Mouse (Mus musculus) E14TG2a.4 (cell line): ENCODE data around the gene Zyx.

Source experiments
- CTCF ChIP-seq: conservative IDR thresholded peaks from 2 replicates; pipeline ENCODE4 v1.5.1; 2014; ENCODE audit warnings: low read length
- POU5F1 ChIP-seq: IDR thresholded peaks from 2 replicates; pipeline ENCODE4 v1.6.1; 2014; ENCODE audit warnings: low read length, borderline replicate concordance

- TF ChIP-seq CTCF, result no peak
- TF ChIP-seq POU5F1, result no peak
Measured at GRCm38 (mm10) chr6:42339981-42340380, 9.4 kb upstream of the Zyx start.
